Mouse (Mus musculus) B cell, adult 62 days (primary cell): ENCODE results near the gene Axdnd1. TPM values are rescaled to one million over a fixed set of nuclear protein-coding genes. Genes with fewer than 3 reads are reported as not detected.

ENCODE experiments used
- total RNA-seq: library from RNA; stranded (reverse); gene quantifications from 4 replicates; pipeline ENCODE4 v1.2.4, GENCODE M21; 2023

The Axdnd1 gene
- 0.31 to 0.69 TPM (median 0.64 TPM) in 3 of 4 replicates, not detected in the other for total RNA-seq

GRCm38 (mm10) chr1:156420671-156421297 is at the start of gene Axdnd1:
Gene Axdnd1, minus strand, starts transcription at chr1:156421159.

GRCm38 (mm10) chr1:156365740-156366139 is 55.2 kb downstream of the Axdnd1 start, which contains the start of gene Gm2000:
Gene Gm2000, plus strand, starts transcription at chr1:156366040.

GRCm38 (mm10) chr1:156310630-156311029 is 110.3 kb downstream of the Axdnd1 start, which contains the start of gene Nphs2:
Gene Nphs2, plus strand, starts transcription at chr1:156310727.

GRCm38 (mm10) chr1:156302911-156303749 is 117.8 kb downstream of the Axdnd1 start, which contains the start of gene Tdrd5:
Gene Tdrd5, minus strand, starts transcription at chr1:156303664.

Other genes starting within 250 kb of the Axdnd1 start
- not detected in 4 replicates for gene Fam163a, start 216.1 kb downstream of the Axdnd1 start, total RNA-seq
- gene Tdrd5, start 117.5 kb downstream of the Axdnd1 start, total RNA-seq, result not detected in 4 replicates
- not detected in 4 replicates for gene Nphs2, start 110.4 kb downstream of the Axdnd1 start, total RNA-seq
- gene Gm2000, start 55.1 kb downstream of the Axdnd1 start, total RNA-seq, result 1,194 to 1,257 TPM (median 1,218 TPM) in 4 replicates
- gene Soat1, start 53.2 kb upstream of the Axdnd1 start, total RNA-seq, result 57.3 to 78.0 TPM (median 68.5 TPM) in 4 replicates
- gene Gm10031, start 102.9 kb upstream of the Axdnd1 start, total RNA-seq, result 28.9 to 33.3 TPM (median 31.9 TPM) in 4 replicates
- 64.6 to 74.3 TPM (median 67.7 TPM) in 4 replicates for gene Abl2, start 137.6 kb upstream of the Axdnd1 start, total RNA-seq